Mouse (Mus musculus) frontal cortex, adult 2 months (tissue): ENCODE data around the gene Zfr. TPM values are rescaled to one million over a fixed set of nuclear protein-coding genes. Genes with fewer than 3 reads are reported as not detected.

Source experiments
- DNase-seq, 2 experiments: peaks; one replicate each; pipeline ENCODE4 v3.0.0; 2022; ENCODE audit warnings: low spot score in 1 of 2; ENCODE audit errors: extremely low spot score in 1 of 2
- polyA plus RNA-seq: library from polyadenylated mRNA; depleted of rRNA; stranded (reverse); fragments of >200 nt; gene quantifications from 2 replicates; pipeline ENCODE4 v1.2.3, GENCODE M21; 2012; rRNA removed

Zfr gene
- polyA plus RNA-seq, 1 experiment, result 160 TPM

DNA sequence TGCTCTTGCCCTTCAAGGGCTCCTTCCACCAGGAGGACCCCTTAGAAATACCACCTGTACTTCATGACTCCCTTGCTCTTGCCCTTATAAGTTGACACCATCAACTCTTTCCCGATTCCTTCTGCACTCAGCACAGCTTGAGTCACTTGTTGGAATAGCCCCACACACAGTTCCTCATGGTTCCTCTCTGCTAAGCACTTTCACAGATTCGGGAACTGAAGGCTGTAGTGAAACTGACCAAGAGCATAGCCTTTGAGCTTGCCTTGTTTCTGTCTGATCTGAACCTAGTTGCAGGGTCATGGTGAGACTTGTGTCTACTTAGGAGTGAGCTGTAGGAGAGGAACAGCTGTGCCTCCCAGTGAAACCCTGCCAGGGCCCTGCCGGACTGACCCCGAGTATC is 115.4 kb downstream of the Zfr start:
- no peak for DNase-seq

Other genes starting within 250 kb of the Zfr start
- gene Npr3, start 210.5 kb upstream of the Zfr start, polyA plus RNA-seq, result 1.8 and 2.9 TPM in 2 replicates
- gene Sub1, start 120.8 kb upstream of the Zfr start, polyA plus RNA-seq, result 225 and 234 TPM in 2 replicates
- gene Mtmr12, start 87.2 kb downstream of the Zfr start, polyA plus RNA-seq, result 24.5 and 24.7 TPM in 2 replicates
- gene Golph3, start 203.6 kb downstream of the Zfr start, polyA plus RNA-seq, result 78.8 and 83.7 TPM in 2 replicates
- gene 1810049J17Rik, start 204.1 kb downstream of the Zfr start, polyA plus RNA-seq, result 0.34 TPM in 1 of 2 replicates, not detected in the other